Mouse (Mus musculus): ENCODE results near the gene Trmu.

Gene Trmu

GRCm38 (mm10) chr15:85896284-85896683 lies 17.2 kb downstream of the Trmu start:
- peak; percentile 79 for DNase-seq (ENCODE audit: low read depth, low spot score)

GRCm38 (mm10) chr15:85897113-85897512 lies 18.0 kb downstream of the Trmu start:
- no peak for DNase-seq (ENCODE audit: low read depth, low spot score)

GRCm38 (mm10) chr15:85899396-85899795 lies 20.3 kb downstream of the Trmu start:
- no peak for DNase-seq (ENCODE audit: low read depth, low spot score)

- DNase-seq (ENCODE audit: low read depth, low spot score): no peak
These were observed 21.2 kb downstream of the Trmu start for GRCm38 (mm10) chr15:85900318-85900717.

- DNase-seq (ENCODE audit: low read depth, low spot score): no peak
These were observed 21.7 kb downstream of the Trmu start for GRCm38 (mm10) chr15:85900801-85901200.

- DNase-seq (ENCODE audit: low read depth, low spot score): no peak
These were observed 23.4 kb downstream of the Trmu start for GRCm38 (mm10) chr15:85902505-85902904.

GRCm38 (mm10) chr15:85903826-85904225 lies 24.7 kb downstream of the Trmu start:
- no peak for DNase-seq (ENCODE audit: low read depth, low spot score)

GRCm38 (mm10) chr15:85908660-85909491 lies 29.8 kb downstream of the Trmu start:
- DNase-seq (ENCODE audit: low read depth, low spot score): no peak

- DNase-seq (ENCODE audit: low read depth, low spot score): no peak
These were observed 30.3 kb downstream of the Trmu start for GRCm38 (mm10) chr15:85909492-85909829.

- DNase-seq (ENCODE audit: low read depth, low spot score): no peak
These were observed 30.8 kb downstream of the Trmu start for GRCm38 (mm10) chr15:85909931-85910330.

- DNase-seq (ENCODE audit: low read depth, low spot score): peak; percentile 81
These were observed 34.5 kb downstream of the Trmu start for GRCm38 (mm10) chr15:85913605-85914004.

- peak; percentile 50 for DNase-seq (ENCODE audit: low read depth, low spot score)
These were observed 40.2 kb downstream of the Trmu start for GRCm38 (mm10) chr15:85919191-85919891.

GRCm38 (mm10) chr15:85919892-85920248 lies 40.8 kb downstream of the Trmu start:
- peak; percentile 45 for DNase-seq (ENCODE audit: low read depth, low spot score)

GRCm38 (mm10) chr15:85921855-85922254 lies 42.7 kb downstream of the Trmu start:
- no peak for DNase-seq (ENCODE audit: low read depth, low spot score)

GRCm38 (mm10) chr15:85928161-85928560 lies 49.0 kb downstream of the Trmu start:
- no peak for DNase-seq (ENCODE audit: low read depth, low spot score)

GRCm38 (mm10) chr15:85935627-85936049 lies 56.5 kb downstream of the Trmu start:
- no peak for DNase-seq (ENCODE audit: low read depth, low spot score)
